Mouse (Mus musculus) heart, postnatal 4 days (tissue): ENCODE results near the gene Usf2. TPM values are rescaled to one million over a fixed set of nuclear protein-coding genes. Genes with fewer than 3 reads are reported as not detected.
A peak's percentile ranks its signal among the peaks of the same experiment; 100 is the strongest.
"Not testable (repeated sequence)": the region's sequence is repeated elsewhere in the genome, so short reads cannot be mapped to it uniquely, and the experiment has no call there.

Experiments
- DNase-seq: peaks from one replicate; pipeline ENCODE4 v3.0.0; 2021
- total RNA-seq, 2 experiments: library from RNA; stranded (reverse); gene quantifications; 2 replicates each; pipeline ENCODE4 v1.2.3; 2021

Usf2 gene
- total RNA-seq, 2 experiments from 2014 or later, result 100 to 103 TPM

DNA sequence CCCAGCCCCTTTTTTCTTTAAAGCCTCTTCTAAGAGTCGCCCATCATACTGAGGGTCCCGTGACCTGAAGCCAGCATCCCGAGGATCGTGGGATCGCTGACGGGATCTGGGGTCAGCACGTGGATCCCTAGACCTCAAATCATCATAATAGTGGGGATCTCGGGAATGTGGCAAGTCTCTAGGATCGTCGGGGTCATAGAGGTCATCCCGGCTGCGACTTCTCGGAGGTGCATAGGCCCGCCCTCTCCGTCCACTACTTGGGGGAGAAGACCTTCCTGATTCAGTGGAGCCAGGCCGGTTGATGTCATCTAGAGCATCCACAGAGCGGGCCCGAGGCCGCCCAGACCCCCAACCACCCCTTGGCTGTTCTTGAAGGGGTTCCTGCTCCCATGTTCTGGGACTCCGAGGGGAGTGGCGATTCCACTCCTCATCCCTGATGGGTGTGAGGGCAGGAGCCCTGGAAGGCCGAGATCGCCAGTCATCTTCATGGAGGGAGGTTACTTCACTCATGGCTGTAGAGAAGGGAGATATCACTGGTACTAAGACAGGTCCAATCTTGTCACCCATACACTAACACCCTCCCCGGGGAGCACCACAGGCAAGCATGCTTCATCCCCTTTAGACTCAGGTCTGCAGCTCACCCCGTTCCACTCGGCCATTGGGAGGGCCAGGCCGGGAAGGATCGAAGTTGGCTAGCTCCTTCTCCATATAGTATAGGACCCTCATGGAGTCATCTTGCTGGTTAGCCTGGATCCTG lies 1.7 kb upstream of the Usf2 start:
- DNase-seq, result no peak

DNA sequence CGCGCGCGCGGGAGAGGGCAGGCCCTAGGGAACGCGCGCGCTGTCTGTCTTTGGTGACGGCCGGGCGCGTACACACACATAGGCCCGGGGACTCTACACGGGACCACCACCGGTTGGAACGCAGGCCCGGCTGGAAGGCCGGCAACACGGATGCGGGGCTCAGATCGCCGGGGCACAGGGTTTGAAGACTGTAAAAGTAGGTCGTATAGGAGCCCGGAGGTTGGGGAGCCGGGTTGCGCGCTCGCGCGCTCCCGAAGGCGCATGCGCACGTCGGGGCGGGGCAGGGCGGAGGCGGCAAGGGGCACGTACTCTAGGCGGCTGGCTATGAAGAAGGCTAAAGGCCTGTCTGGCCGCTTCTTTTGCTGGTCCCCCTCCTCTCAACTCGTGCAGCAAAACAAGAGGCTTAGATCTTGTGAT lies 772 bp upstream of the Usf2 start:
- peak; percentile 94 for DNase-seq

DNA sequence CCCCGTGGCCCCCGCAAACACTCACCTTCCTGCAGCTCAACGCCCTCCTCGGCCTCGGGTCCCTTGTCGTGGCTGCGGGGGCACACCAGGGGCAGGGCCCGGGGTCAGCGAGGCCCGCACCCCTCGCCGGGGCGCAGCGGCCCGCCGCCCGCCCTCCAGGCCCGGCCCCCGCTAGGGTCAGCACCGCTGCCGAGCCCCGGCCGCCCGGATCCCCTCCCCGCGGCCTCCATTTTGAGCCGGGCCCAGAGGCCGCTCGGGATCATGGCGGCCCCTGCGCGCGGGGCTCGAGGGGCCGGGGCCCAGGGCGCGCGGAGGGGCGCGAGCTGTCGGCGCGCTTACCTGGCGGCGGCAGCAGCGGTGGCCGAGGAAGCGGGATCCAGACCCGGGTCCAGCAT lies 249 bp downstream of the Usf2 start:
- DNase-seq, result peak; percentile 52

DNA sequence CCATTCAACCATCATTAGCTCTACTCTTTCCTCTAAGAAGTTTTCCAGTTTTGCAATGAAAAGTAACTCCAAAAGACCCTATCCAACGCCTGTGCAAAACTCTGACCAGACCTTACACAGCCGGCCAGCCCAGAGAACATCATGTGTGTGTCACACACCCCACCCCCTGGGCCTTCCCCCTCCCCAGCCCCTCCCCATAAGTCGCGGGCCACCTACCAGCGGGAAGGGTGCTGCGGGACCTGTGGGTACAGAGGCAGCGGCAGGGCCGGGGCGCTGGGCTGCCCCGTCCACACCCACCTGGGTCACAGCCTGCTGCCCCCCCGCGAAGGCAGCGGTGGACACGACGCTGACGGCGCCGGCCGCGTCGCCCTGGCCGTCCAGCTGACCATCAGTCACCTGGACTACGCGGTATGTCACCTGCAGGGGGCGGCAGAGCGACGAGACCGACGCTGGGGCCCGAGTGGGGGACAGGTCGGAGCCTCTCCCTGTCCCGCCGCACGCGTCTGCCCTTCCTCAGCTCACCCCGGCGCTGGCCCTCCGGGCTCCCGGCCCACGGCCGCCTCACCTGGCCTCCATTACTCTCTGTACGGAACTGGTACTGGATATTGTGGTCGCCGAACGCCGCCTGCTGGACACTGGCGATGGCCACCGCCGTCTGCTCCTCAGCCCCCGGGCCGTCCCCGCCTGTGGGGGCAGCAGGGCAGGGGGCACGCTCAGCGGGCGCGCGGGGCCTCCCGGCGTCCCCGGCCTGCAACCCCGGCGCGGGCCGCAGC lies 833 bp downstream of the Usf2 start:
- peak; percentile 95 for DNase-seq

DNA sequence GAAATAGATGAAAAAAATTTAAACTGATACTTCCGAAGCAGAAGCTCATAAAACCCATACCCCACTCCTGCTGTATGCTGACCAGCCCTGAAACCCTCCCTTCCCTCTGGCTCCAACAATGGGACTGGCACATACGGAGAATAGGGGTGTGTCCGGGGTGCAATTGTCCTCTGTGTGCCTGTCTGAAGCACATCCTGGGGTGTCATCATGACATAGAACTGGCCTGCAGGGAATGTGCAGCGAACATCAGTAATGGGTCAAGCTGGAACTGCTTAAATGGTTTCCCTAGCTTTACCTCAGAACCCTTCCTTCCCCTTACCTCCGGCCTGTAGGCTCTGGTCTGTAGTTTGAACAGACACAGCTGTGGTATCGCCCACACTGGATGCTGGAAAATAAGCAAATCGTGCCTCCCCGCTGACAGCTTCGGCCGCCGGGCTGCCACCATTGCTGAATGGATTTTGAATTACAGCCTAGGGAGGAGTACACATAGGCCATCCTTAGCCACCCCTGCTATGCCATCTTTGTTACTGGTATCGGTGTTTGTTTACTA lies 1.6 kb downstream of the Usf2 start:
- no peak for DNase-seq

DNA sequence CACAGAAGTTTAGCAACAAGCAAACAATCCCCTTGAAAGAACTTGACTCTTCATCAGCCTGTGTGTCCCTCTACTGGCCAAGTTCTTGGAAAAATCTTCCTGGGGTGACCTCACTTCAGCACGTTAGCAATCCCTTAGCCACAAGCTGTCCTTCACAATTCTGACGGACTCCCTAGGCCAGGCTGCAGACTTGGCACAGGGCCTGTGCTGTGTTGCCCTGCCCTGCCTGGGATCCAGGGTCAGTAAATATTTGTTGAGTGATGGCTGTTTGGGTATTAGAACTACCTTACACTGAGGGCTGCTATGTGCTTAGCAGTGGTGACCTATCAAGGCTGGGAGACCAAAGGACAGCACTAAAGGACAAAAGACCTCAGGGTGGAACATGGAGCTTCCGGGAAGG lies 2.6 kb downstream of the Usf2 start:
- DNase-seq, result no peak

DNA sequence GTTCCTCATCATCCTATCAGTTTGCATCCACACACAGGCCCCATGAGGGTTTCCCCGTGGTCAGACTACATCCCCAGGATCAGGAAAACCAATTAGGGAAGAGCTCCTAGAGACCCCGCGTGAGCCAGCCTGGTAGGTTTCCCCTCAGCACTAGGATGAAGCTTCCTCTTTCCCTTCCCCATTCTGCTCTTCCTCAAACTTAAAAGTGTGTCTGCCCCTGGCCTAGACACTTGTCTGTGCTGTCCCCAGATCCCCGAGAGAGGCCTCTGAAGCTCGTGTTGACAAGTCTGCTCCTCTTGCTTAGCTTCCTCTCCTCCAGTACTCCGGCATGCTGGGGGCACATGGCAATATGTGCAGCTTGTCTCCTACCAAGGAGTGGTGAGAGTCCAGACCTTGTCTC lies 3.1 kb downstream of the Usf2 start:
- DNase-seq, result no peak

DNA sequence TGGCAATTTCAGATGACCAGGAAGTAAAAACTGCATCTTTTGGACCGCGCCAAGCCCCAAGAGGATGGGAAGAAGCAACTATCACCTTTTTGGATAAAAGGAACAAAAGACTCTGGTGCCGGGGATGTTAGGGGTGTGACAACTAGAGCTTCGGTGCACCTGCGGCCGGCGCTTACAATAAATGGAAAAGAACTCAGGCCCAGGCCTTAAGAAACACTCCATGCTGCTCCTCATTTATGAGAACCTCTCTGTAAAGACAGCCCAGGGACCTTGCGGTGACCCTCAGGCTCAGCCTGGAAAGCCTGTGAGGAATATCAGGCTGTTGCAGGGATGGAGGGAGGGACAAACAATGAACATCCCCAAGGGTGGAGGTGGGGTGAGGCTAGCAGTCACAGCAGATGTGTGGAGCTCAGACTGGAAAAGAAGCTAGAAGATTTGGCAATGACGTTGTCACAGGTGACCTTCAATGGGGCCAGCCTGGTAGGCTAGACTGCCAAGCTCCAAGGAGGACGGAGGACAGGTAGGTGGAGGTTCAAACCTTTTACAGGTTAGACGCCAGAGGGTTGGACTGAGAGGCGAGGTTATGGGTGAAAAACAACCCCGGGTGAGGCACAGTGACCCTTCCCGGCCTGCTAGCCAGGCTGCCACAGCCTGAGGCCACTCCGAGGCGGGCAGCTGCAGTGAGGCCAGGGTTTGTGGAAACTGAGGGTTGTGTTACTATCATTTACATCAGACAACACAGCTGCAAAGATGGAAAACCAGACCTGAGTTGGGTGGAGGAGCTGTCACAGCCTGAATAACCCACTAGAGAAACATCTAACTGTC lies 4.0 kb downstream of the Usf2 start:
- no peak for DNase-seq

DNA sequence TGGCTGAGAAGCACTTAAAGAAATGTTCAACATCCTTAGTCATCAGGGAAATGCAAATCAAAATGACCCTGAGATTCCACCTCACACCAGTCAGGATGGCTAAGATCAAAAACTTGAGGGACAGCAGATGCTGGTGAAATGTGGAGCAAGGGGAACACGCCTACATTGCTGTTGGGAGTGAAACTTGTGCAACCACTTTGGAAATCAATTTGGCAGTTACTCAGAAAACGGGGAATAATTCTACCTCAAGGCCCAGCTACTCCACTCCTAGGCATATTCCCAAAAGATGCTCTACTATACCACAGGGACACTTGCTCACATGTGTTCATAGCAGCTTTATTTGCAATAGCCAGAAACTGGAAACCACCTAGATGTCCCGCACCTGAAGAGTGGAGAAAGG lies 6.7 kb downstream of the Usf2 start:
- DNase-seq, result not testable (repeated sequence)

DNA sequence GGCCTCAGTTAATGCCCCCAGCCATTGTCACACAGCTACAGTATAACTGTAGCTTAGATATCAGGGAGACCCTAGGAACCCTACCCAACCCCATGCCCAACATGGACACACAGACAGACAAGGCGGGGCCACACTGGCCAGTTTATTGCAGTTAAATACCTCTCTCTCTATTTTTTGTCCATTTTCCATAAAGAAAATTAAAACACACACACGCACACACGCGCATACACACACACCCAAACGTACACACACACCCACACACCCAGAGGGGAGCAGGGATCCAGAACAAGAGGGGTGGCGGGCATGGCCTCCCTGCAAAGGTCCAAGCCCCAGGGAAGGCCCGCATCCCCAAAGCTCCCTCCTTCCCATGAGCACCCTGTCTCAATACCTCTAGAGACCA lies 10.7 kb downstream of the Usf2 start:
- DNase-seq, result no peak

DNA sequence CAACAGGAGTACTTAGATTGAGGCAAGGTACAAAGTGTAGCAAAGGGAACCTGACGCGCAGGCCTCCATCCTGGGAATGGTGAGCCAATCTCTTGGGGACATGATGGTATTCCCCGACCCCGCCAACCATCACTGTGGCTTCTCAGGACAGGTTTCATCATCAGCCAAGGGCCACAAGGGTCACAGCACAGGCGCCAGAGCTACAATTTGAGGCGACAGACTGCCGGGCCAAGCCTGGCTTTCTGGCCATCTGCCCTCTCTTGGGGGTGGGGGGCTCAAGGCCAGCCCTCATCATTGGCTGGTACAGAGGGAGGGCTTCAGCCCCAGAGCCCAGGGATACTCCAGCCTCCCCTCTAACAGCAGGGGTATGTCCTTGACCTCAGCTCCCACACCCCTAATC lies 11.1 kb downstream of the Usf2 start:
- not testable (repeated sequence) for DNase-seq

DNA sequence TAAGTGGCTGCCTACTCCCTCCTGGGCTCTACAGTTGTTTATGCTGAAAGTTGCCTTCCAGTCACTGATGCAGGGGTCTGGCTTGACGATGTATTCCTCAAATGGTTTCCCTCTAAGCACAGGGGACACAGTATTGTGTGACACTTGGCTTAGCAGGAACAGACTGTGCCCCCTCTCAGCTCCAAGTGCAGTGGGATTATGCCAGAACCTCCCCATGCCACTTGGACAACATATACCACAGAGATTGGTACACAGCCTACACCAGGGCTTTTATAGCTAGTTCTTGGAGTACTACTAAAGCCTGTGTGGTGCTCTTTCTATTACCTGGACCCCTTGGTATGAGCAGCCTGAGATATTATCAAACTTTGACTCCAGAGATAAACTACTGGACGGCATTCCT lies 11.9 kb downstream of the Usf2 start:
- not testable (repeated sequence) for DNase-seq

DNA sequence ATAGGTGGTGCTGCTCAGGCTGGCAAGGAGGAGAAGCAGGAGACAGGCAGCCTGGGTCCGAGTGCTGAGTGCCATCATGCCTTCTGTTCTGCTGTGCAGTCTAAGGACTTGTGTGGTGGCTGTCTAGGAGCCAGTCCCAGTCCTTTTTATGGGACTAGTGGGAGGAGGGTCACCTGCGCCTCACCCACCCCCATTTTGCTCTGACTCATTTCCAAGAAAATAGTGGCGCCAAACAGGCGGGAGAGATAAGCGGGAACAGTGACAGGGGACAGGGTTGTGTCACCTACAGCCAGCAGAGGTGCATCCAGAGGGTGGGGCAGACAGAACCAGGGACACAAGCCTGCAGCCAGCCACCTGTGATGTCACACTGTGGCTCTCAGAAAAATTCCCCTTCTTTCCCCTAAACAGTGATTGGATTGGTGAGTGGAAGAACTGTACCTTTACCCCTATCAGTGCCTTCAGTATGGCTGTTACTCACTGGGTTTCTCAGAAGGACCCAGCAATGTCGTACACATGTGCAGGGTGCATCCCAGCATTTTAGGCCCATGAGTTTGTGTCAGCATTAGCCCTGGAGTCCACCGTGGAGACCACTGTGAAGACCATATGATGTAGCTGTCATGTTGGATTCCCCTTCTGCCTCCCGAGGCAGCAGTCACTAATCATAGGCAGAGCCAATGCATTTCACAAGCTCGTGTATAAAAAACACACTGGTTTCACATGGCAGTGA lies 12.5 kb downstream of the Usf2 start, which contains the start of gene Hamp:
Gene Hamp, minus strand, starts transcription at position 124 of the 727 bp plus-strand sequence.
- DNase-seq, result no peak

DNA sequence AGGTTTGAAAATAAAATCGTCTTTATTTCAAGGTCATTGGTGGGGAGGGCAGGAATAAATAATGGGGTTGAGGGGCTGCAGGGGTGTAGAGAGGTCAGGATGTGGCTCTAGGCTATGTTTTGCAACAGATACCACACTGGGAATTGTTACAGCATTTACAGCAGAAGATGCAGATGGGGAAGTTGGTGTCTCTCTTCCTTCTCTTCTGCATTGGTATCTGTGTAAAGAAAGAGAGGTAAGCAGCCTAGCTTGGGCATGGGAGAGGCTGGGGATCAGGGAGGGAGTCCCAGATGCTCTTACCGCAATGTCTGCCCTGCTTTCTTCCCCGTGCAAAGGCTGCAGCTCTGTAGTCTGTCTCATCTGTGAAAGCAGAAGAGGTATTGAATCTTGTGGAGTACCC lies 14.2 kb downstream of the Usf2 start:
- DNase-seq, result not testable (repeated sequence)

DNA sequence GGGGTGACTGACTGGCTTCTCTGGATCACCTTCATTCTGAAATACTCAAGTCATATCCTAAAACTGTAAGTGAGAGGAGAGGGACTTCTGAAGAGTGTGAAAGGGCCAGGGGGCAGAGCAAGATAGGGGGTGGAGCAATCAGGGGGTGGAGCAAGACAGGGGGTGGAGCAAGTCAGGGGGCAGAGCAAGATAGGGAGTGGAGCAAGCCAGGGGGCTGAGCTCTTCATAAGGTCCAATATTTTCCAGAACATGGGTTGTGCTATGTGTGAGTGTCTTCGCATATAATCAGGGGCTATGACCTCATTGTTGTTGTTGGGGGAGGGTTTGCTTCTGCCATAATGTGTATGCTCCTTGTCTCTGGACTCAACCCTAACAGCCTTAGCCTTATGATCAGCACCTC lies 16.5 kb downstream of the Usf2 start:
- DNase-seq, result not testable (repeated sequence)

DNA sequence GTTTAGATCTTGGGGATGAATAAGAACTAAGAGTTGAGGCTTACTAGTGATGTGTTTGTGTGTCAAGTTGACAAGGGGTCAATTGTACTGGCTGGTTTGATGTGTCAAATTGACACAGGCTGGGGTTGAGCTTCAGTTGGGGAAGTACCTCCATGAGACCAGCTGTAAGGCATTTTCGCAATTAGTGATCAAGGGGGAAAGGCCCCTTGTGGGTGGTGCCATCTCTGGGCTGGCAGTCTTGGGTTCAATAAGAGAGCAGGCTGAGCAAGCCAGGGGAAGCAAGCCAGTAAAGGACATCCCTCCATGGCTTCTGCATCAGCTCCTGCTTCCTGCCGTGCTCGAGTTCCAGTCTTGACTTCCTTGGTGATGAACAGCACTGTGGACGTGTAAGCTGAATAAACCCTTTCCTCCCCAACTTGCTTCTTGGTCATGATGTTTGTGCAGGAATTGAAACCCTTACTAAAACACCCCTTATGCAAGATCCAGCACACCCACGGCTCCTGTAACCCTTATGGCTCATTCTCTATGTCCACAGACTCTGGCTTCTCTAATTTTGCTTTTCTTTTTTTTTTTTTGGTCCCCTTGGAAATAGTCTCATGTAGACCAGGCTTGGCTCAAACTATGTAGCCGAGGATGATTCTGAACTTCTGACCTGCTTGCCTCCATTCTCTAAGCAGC lies 21.0 kb downstream of the Usf2 start:
- not testable (repeated sequence) for DNase-seq

DNA sequence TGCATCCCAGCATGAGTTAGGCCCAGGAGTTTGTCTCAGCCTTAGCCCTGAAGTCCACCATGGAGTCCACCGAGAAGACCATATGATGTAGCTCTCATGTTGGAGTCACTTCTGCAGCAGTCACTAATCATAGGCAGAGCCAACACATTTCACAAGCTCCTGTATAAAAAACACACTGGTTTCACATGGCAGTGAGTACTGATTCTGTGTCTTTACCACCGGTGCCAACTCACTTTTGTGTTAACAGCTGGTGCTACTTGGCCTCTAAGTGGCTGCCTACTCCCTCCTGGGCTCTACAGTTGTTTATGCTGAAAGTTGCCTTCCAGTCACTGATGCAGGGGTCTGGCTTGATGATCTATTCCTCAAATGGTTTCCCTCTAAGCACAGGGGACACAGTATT lies 32.0 kb downstream of the Usf2 start, which contains the start of gene Hamp2:
Gene Hamp2, minus strand, starts transcription at position 101 of the 400 bp plus-strand sequence.
- DNase-seq, result not testable (repeated sequence)

DNA sequence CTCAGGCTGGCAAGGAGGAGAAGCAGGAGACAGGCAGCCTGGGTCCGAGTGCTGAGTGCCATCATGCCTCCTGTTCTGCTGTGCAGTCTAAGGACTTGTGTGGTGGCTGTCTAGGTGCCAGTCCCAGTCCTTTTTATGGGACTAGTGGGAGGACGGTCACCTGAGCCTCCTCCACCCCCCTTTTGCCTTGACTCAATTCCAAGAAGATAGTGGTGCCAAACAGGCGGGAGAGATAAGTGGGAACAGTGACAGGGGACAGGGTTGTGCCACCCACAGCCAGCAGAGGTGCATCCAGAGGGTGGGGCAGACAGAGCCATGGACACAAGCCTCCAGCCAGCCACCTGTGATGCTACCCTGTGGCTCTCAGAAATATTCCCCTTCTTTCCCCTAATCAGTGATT lies 32.5 kb downstream of the Usf2 start:
- DNase-seq, result no peak

DNA sequence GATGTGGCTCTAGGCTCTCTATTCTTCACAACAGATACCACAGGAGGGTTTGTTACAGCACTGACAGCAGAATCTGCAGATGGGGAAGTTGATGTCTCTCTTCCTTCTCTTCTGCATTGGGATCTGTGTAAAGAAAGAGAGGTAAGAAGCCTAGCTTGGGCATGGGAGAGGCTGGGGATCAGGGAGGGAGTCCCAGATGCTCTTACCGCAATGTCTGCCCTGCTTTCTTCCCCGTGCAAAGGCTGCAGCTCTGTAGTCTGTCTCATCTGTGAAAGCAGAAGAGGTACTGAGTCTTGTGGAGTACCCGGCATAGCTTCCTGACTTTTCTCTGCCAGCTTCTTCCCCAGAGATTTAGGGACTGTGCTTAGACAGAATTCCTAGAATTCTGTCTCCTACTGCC lies 34.1 kb downstream of the Usf2 start:
- not testable (repeated sequence) for DNase-seq

DNA sequence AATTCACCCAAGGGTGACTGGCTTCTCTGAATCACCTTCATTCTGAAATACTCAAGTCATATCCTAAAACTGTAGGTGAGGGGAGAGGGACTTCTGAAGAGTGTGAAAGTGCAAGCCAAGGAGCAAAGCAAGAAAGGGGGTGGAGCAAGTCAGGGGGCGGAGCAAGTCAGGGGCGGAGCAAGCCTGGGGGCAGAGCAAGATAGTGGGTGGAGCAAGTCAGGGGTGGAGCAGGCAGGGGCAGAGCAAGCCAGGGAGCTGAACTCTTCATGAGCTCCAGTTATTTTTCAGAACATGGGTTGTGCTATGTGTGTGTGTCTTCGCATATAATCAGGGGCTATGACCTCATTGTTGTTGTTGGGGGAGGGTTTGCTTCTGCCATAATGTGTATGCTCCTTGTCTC lies 36.4 kb downstream of the Usf2 start:
- DNase-seq, result no peak

DNA sequence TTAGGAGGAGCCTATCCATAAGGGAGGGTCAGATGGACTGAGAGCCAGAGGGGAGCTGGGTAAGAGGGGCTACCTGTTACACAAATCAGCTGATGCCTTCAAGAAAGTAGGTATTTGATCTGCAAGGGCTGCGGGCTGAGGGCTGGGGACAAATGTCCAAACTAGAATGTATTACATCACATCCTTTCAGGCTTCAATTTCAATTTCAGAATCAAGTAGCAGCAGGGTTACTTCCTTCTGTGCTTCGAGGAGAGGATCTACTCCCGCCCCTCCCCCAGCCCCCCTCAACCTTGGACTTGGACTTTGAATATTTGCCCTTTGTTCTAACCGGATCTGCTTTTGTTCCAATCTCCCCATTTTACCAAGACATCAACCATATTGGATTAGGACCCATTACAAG lies 39.4 kb downstream of the Usf2 start:
- no peak for DNase-seq
